ENCODE assay signal across 8 mouse cellular contexts in the genomic region with DNA sequence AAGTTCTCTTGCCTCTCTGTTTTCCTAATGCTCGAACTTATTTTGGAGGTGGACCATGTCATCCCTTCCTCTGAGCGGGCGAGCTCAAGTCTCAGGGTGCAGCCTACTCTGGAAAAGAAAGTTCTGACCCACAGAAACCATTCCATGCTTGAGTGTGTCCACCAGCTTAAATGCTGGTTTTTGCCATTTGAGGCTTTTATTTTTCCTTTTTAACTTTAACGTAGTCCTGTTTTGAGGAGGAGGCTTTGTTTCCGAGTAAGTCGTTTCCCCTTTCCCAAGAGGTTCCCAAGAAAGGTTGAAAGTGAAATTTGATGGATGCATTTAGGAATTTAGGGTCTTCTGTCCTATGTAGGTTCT. TPM values are rescaled to one million over a fixed set of nuclear protein-coding genes. Genes with fewer than 3 reads are reported as not detected.
A peak's percentile ranks its signal among the peaks of the same experiment; 100 is the strongest.
DNase-seq lines count a peak whose midpoint lies in the region; ATAC-seq and TF ChIP-seq lines count a peak whose summit lies in the region.

No protein-coding gene starts in this region.

- TF ChIP-seq EP300 in MEL (IDR thresholded peaks at IDR 0.05; ENCODE audit: low read depth in 1 of 2, low read length in 2 of 2): no peak

- no peak for TF ChIP-seq CTCF in MEL (IDR thresholded peaks at IDR 0.05 in 2 of 3, conservative IDR thresholded peaks at IDR 0.05 in 1 of 3; ENCODE audit: control insufficient read depth in 1 of 3, insufficient read depth in 1 of 3, low read depth in 2 of 3, low read length in 3 of 3, poor library complexity in 1 of 3, severe bottlenecking in 1 of 3)

- H3K27ac ChIP-seq in heart, embryonic 16.5 days (ENCODE audit: low read length): peak overlapping the region; percentile 88
- H3K27ac ChIP-seq in MEL (ENCODE audit: control insufficient read depth, low read depth, low read length): peak overlapping the region; percentile 27; the same call in 1 of the 2 replicates
- peak overlapping the region; percentile 68 for H3K27ac ChIP-seq in midbrain, embryonic 11.5 days (ENCODE audit: low read depth, low read length)

- no peak for DNase-seq in heart, postnatal 36 days
- DNase-seq in MEL (ENCODE audit: low read depth, low spot score) (peak; percentile 52), MN1 (ENCODE audit: low spot score) (no peak)
- DNase-seq in forelimb bud, embryonic 11.5 days (ENCODE audit: low read depth, low spot score): peak; percentile 16
- DNase-seq in midbrain, embryonic 11.5 days (ENCODE audit: low spot score, missing footprints): peak; percentile 91
- DNase-seq in frontal cortex, postnatal 10 days (ENCODE audit: low spot score in 2 of 2): no peak
- DNase-seq in kidney, adult 8-10 months: no peak

- peak overlapping the region; percentile 88 for H3K4me2 ChIP-seq in heart, embryonic 16.5 days (ENCODE audit: low read depth, low read length)
- H3K4me2 ChIP-seq in midbrain, embryonic 11.5 days: peak overlapping the region; percentile 74

- peak; percentile 8; the same call in 1 of the 2 replicates for ATAC-seq in heart, embryonic 16.5 days (replicated peaks; ENCODE audit: extremely low read depth, insufficient read depth, low FRiP score)
- ATAC-seq in midbrain, embryonic 11.5 days (ENCODE audit: low FRiP score): no peak

- peaks cover 17% of the 10 kb centered on the region for H3K79me2 ChIP-seq in MEL (ENCODE audit: control insufficient read depth, insufficient read depth, low read length, poor library complexity)

- no peak for TF ChIP-seq RAD21 in MEL (IDR thresholded peaks at IDR 0.05; ENCODE audit: low read depth, low read length)

- no peaks in the 10 kb centered on the region for H3K27me3 ChIP-seq in heart, embryonic 16.5 days (ENCODE audit: control insufficient read depth, insufficient read depth, low read length)
- H3K27me3 ChIP-seq in MEL (ENCODE audit: control insufficient read depth in 1 of 2, insufficient read depth in 2 of 2, low read length in 2 of 2): no peaks in the 10 kb centered on the region
- no peaks in the 10 kb centered on the region for H3K27me3 ChIP-seq in midbrain, embryonic 11.5 days (ENCODE audit: control insufficient read depth, insufficient read depth, low read length)

- H3K36me3 ChIP-seq in heart, embryonic 16.5 days (ENCODE audit: control insufficient read depth, insufficient read depth): peaks cover 1% of the 10 kb centered on the region; the same call in 1 of the 2 replicates
- peaks cover 6 to 9% of the 10 kb centered on the region in 2 experiments; a peak in 3 of 4 replicates for H3K36me3 ChIP-seq in MEL (ENCODE audit: control insufficient read depth in 1 of 2, insufficient read depth in 2 of 2, low read length in 2 of 2)
- 0 out of 2 replicates have a peak, but pooled peaks cover 2% of the 10 kb centered on the region for H3K36me3 ChIP-seq in midbrain, embryonic 11.5 days (ENCODE audit: control insufficient read depth, insufficient read depth, low read length)

- intact Hi-C loops in heart, postnatal 36 days (cut with DNase I): loop anchor here (10.0 kb wide), 1 partner anchor 452 kb away; the partner anchor contains the start of gene Fzd5

- no peak for TF ChIP-seq POLR2A in MEL (IDR thresholded peaks at IDR 0.05; ENCODE audit: control insufficient read depth in 1 of 2, insufficient read depth in 1 of 2, low read depth in 1 of 2, low read length in 2 of 2, poor library complexity in 1 of 2)

- H3K4me1 ChIP-seq in heart, embryonic 16.5 days (ENCODE audit: control insufficient read depth, insufficient read depth, low read length): peaks cover 8% of the 10 kb centered on the region; the same call in 1 of the 2 replicates
- 0 out of 4 replicates have a peak, but pooled peaks cover 0 to 3% of the 10 kb centered on the region in 2 experiments for H3K4me1 ChIP-seq in MEL (ENCODE audit: control insufficient read depth in 1 of 2, insufficient read depth in 2 of 2, low read length in 2 of 2)
- H3K4me1 ChIP-seq in midbrain, embryonic 11.5 days (ENCODE audit: control insufficient read depth, insufficient read depth, low read length): peaks cover 13% of the 10 kb centered on the region

- WGBS in heart, embryonic 16.5 days: 0% methylated on average over 6 of the region's 6 CpGs
- 1% methylated on average over 6 of the region's 6 CpGs for WGBS in midbrain, embryonic 11.5 days

- no peaks in the 10 kb centered on the region for H3K9me3 ChIP-seq in heart, embryonic 16.5 days (replicated peaks; ENCODE audit: control insufficient read depth, low read length)
- no peaks in the 10 kb centered on the region for H3K9me3 ChIP-seq in MEL (replicated peaks; ENCODE audit: insufficient read depth, low read length)
- no peaks in the 10 kb centered on the region for H3K9me3 ChIP-seq in midbrain, embryonic 11.5 days (ENCODE audit: control insufficient read depth, low read length)

- peak overlapping the region; percentile 93 for H3K9ac ChIP-seq in heart, embryonic 16.5 days (ENCODE audit: low read length)
- peak overlapping the region; percentile 87 for H3K9ac ChIP-seq in MEL (ENCODE audit: control insufficient read depth, low read depth, low read length, poor library complexity, severe bottlenecking)
- peak overlapping the region; percentile 92 for H3K9ac ChIP-seq in midbrain, embryonic 11.5 days (ENCODE audit: low read length)

- H3K4me3 ChIP-seq in heart, embryonic 16.5 days (ENCODE audit: low read length): peak overlapping the region; percentile 99
- peak overlapping the region; percentile 71 to 82 for H3K4me3 ChIP-seq in MEL (ENCODE audit: control insufficient read depth in 1 of 2, insufficient read depth in 1 of 2, low read depth in 2 of 2, low read length in 2 of 2)
- H3K4me3 ChIP-seq in midbrain, embryonic 11.5 days (ENCODE audit: low read depth, low read length): peak overlapping the region; percentile 89

TF ChIP-seq in MEL, 35 proteins besides CTCF, POLR2A, EP300 and RAD21:
- TF ChIP-seq TCF12 (IDR thresholded peaks at IDR 0.05; ENCODE audit: low read depth, low read length): no peak

RNA-seq across cellular contexts. Expression of gene Pikfyve, which starts 0.6 kb away (rescaled TPM):
- polyA plus RNA-seq in heart, embryonic 16.5 days (2015; fragmentation: Nextera tagmentation; extraction: Ambion mirVana): 5.5 and 6.3 TPM in 2 replicates
- 10 to 100 TPM; 11.4 to 12.4 TPM for total RNA-seq in heart, postnatal 36 days (2021)
- 13.3 and 14.7 TPM in 2 replicates for total RNA-seq in MEL (2012; rRNA removed)
- 10 to 100 TPM in 1 of 2 experiments, not detected in 1; 11.5 TPM for polyA plus RNA-seq in MEL (2012; ENCODE audit: insufficient read depth in 1 of 2, insufficient read length in 2 of 2, low read depth in 1 of 2, low replicate concordance in 2 of 2, missing spikeins in 1 of 2)
- polyA plus RNA-seq in midbrain, embryonic 11.5 days (2014; fragmentation: Nextera tagmentation; extraction: Ambion mirVana): 17.1 and 20.1 TPM in 2 replicates

RNA-seq across cellular contexts. Expression of gene Idh1, which starts 0.8 kb away (rescaled TPM):
- 65.2 and 65.4 TPM in 2 replicates for polyA plus RNA-seq in heart, embryonic 16.5 days (2015; fragmentation: Nextera tagmentation; extraction: Ambion mirVana)
- total RNA-seq in heart, postnatal 36 days (2021): 100 to 1,000 TPM in 1 of 2 experiments, 10 to 100 TPM in 1; 88.6 to 114 TPM
- 19.3 and 26.8 TPM in 2 replicates for total RNA-seq in MEL (2012; rRNA removed)
- 10 to 100 TPM in 1 of 2 experiments, not detected in 1; 26.7 TPM for polyA plus RNA-seq in MEL (2012; ENCODE audit: insufficient read depth in 1 of 2, insufficient read length in 2 of 2, low read depth in 1 of 2, low replicate concordance in 2 of 2, missing spikeins in 1 of 2)
- polyA plus RNA-seq in midbrain, embryonic 11.5 days (2014; fragmentation: Nextera tagmentation; extraction: Ambion mirVana): 433 and 472 TPM in 2 replicates

Comparison
In these comparisons a context has a peak if more than half of its experiments do, and no peak if none do; other contexts are left out.
1. H3K27ac ChIP-seq: peak in every context shown above with its lines; median percentile 88 in heart, embryonic 16.5 days; 68 in midbrain, embryonic 11.5 days; 27 in MEL.
2. DNase-seq: peak in MEL (single experiment), forelimb bud, embryonic 11.5 days (single experiment) and midbrain, embryonic 11.5 days (single experiment); none in heart, postnatal 36 days (0 of 2), frontal cortex, postnatal 10 days (0 of 2), MN1 (single experiment) and kidney, adult 8-10 months (0 of 2).
3. Peak in every context shown above with its lines, with median percentiles within 50 percentile points of each other: H3K4me3 ChIP-seq and H3K9ac ChIP-seq.